Comparison of ENCODE assay signal across 14 mouse cellular contexts in the genomic region with DNA sequence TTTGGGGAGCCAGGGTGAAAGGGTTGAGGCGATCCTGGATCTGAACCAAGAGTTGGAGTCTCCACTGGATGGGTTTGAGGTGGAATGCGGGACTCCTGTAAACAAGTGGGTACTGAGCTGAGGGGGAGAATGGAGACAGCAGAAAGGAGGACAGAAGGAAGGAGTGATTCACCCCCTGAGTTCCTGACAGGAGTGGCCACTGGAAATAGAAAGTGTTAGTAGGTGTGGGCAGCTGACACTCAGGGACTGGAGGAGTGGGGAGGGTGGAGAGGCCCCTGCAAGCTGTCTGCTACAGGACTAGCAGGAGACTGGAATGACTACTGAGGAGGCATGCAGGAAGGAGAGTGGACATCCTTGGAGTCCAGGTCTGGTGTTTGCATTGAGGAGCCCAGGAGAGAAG.
"Had no signal": no experiment of that assay in that cellular context is flagged by ENCODE, and none has a peak within 500 bp of the region (broad histone marks: within the 10 kb centered on the region; RNA-seq: fewer than 3 reads in every experiment).

No protein-coding gene starts in this region.

- H3K27me3 ChIP-seq: kidney, embryonic 15.5 days; limb, embryonic 13.5 days; megakaryocyte, embryonic 14.5 days; midbrain, embryonic 12.5 days had no signal

- H3K36me3 ChIP-seq: kidney, embryonic 15.5 days; limb, embryonic 13.5 days; midbrain, embryonic 12.5 days had no signal

- ATAC-seq: intestine, embryonic 16.5 days had no signal

- DNase-seq: kidney, adult 2 months; kidney, postnatal 14 days; lung, adult 2 months; lung, postnatal 10 days; spleen, adult 18-20 months; thymus, adult 18-20 months; thymus, postnatal 14 days had no signal

- H3K4me1 ChIP-seq: kidney, embryonic 15.5 days; limb, embryonic 13.5 days; megakaryocyte, embryonic 14.5 days; midbrain, embryonic 12.5 days had no signal

- H3K4me3 ChIP-seq: kidney, embryonic 15.5 days; limb, embryonic 13.5 days; megakaryocyte, embryonic 14.5 days; midbrain, embryonic 12.5 days had no signal

- H3K9ac ChIP-seq: kidney, embryonic 15.5 days; limb, embryonic 13.5 days; liver, embryonic 14.5 days; midbrain, embryonic 12.5 days had no signal

- H3K4me2 ChIP-seq: kidney, embryonic 15.5 days; limb, embryonic 13.5 days; midbrain, embryonic 12.5 days had no signal

- H3K9me3 ChIP-seq: kidney, embryonic 15.5 days; limb, embryonic 13.5 days; megakaryocyte, embryonic 14.5 days; midbrain, embryonic 12.5 days had no signal

- H3K27ac ChIP-seq: kidney, embryonic 15.5 days; limb, embryonic 13.5 days; liver, embryonic 14.5 days; macrophage; midbrain, embryonic 12.5 days had no signal
